In the genomic region with DNA sequence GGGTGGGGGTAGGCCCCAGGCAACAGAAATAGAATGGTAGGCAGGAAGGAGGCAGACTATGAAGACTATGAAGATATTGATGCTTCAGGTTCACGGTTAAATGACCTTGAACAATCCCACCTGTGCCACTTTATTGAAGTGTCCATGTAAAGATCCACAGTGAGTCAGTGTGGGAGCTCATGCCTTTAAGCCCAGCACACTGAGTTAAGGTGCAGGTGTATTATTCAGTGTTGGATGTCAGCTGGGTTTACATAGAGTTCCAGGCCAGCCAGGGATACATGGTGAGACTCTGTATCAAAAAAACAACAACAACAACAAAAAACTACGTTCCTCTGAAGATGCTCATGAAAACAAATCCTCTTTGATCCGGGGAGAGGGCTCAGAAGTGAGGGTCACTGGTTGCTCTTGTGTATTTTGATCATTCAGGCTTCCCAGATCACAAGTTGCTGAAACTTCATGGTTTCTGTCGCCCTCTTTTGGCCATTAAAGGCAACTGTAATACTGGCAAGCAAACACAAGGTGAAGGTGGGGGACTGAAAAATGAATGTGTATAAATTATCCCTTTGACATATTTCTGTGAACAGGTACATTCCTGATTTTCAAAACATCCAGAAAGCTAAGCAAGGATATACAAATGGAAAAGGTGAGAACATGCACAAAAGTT, we compare ENCODE assay signal across 8 mouse cellular contexts. TPM values are rescaled to one million over a fixed set of nuclear protein-coding genes. Genes with fewer than 3 reads are reported as not detected.
DNase-seq lines count a peak whose midpoint lies in the region; ATAC-seq and TF ChIP-seq lines count a peak whose summit lies in the region.

No protein-coding gene starts in this region.

- H3K9me3 ChIP-seq in forebrain, embryonic 14.5 days (replicated peaks; ENCODE audit: control insufficient read depth, low read length): no peaks in the 10 kb centered on the region
- H3K9me3 ChIP-seq in forebrain, embryonic 11.5 days (ENCODE audit: control insufficient read depth, low read length): no peaks in the 10 kb centered on the region
- no peaks in the 10 kb centered on the region for H3K9me3 ChIP-seq in midbrain, embryonic 16.5 days (replicated peaks; ENCODE audit: control insufficient read depth, low read length, poor library complexity, severe bottlenecking)

- no peak overlapping the region for H3K4me2 ChIP-seq in forebrain, embryonic 14.5 days (ENCODE audit: low read length)
- no peak overlapping the region for H3K4me2 ChIP-seq in forebrain, embryonic 11.5 days (ENCODE audit: low read depth, low read length, severe bottlenecking)
- no peak overlapping the region for H3K4me2 ChIP-seq in midbrain, embryonic 16.5 days (ENCODE audit: low read length)

- TF ChIP-seq POLR2A in bone marrow, adult 2 months (IDR thresholded peaks at IDR 0.05; ENCODE audit: borderline replicate concordance, control insufficient read depth, low read depth, low read length): no peak

- no peaks in the 10 kb centered on the region for H3K4me1 ChIP-seq in forebrain, embryonic 14.5 days (ENCODE audit: control insufficient read depth, insufficient read depth, low read length)
- no peaks in the 10 kb centered on the region for H3K4me1 ChIP-seq in forebrain, embryonic 11.5 days (replicated peaks; ENCODE audit: control insufficient read depth, insufficient read depth, low read length)
- no peaks in the 10 kb centered on the region for H3K4me1 ChIP-seq in bone marrow, adult 2 months (ENCODE audit: control insufficient read depth, insufficient read depth, low read length)
- H3K4me1 ChIP-seq in midbrain, embryonic 16.5 days (ENCODE audit: control insufficient read depth, insufficient read depth, low read length): no peaks in the 10 kb centered on the region

- DNase-seq in forebrain, embryonic 14.5 days (ENCODE audit: low spot score): peak; percentile 81
- DNase-seq in forebrain, embryonic 11.5 days (ENCODE audit: low spot score): no peak
- peak; percentile 78 for DNase-seq in 416B (ENCODE audit: low read depth)
- peak; percentile 13 for DNase-seq in fibroblast of lung, adult 2 months (ENCODE audit: low read depth)
- DNase-seq in kidney, postnatal 36 days: peak; percentile 17 to 40
- DNase-seq in urinary bladder, adult 2 months (ENCODE audit: low spot score): no peak

- no peak overlapping the region for H3K9ac ChIP-seq in forebrain, embryonic 14.5 days (ENCODE audit: low read length)
- no peak overlapping the region for H3K9ac ChIP-seq in forebrain, embryonic 11.5 days (ENCODE audit: low read length)
- H3K9ac ChIP-seq in midbrain, embryonic 16.5 days (ENCODE audit: low read depth, low read length): no peak overlapping the region

- ATAC-seq in forebrain, embryonic 14.5 days: 0 out of 2 replicates have a peak, but pooled peaks have one; percentile 15
- no peak; the same call in 1 of the 2 replicates for ATAC-seq in forebrain, embryonic 11.5 days (replicated peaks; ENCODE audit: low FRiP score)
- peak; percentile 75 for ATAC-seq in midbrain, embryonic 16.5 days

- H3K36me3 ChIP-seq in forebrain, embryonic 14.5 days (ENCODE audit: control insufficient read depth, insufficient read depth, low read length): no peaks in the 10 kb centered on the region
- no peaks in the 10 kb centered on the region for H3K36me3 ChIP-seq in forebrain, embryonic 11.5 days (ENCODE audit: control insufficient read depth, insufficient read depth, low read length)
- H3K36me3 ChIP-seq in midbrain, embryonic 16.5 days (ENCODE audit: control insufficient read depth, insufficient read depth, low read length): no peaks in the 10 kb centered on the region

- no peak overlapping the region for H3K4me3 ChIP-seq in forebrain, embryonic 14.5 days (ENCODE audit: low read depth, low read length)
- no peak overlapping the region for H3K4me3 ChIP-seq in forebrain, embryonic 11.5 days (ENCODE audit: low read depth, low read length)
- H3K4me3 ChIP-seq in bone marrow, adult 2 months (replicated peaks; ENCODE audit: control insufficient read depth, low read depth, low read length): no peak overlapping the region
- H3K4me3 ChIP-seq in midbrain, embryonic 16.5 days (ENCODE audit: low read depth, low read length): no peak overlapping the region

- 23% methylated on average over 4 of the region's 4 CpGs for WGBS in forebrain, embryonic 14.5 days
- WGBS in forebrain, embryonic 11.5 days: 25% methylated on average over 4 of the region's 4 CpGs
- 24% methylated on average over 4 of the region's 4 CpGs for WGBS in bone marrow, adult 2 months
- 21% methylated on average over 4 of the region's 4 CpGs for WGBS in midbrain, embryonic 16.5 days

- H3K27ac ChIP-seq in forebrain, embryonic 14.5 days (ENCODE audit: low read depth, low read length): no peak overlapping the region
- H3K27ac ChIP-seq in forebrain, embryonic 11.5 days (ENCODE audit: low read depth, low read length): no peak overlapping the region
- H3K27ac ChIP-seq in bone marrow, adult 2 months (ENCODE audit: control insufficient read depth, insufficient read depth, low read depth, low read length, poor library complexity): no peak overlapping the region
- no peak overlapping the region for H3K27ac ChIP-seq in midbrain, embryonic 16.5 days (ENCODE audit: low read length)

- TF ChIP-seq CTCF in bone marrow, adult 2 months (IDR thresholded peaks at IDR 0.05; ENCODE audit: control insufficient read depth, insufficient read depth, low read length): peak; percentile 52

- H3K27me3 ChIP-seq in forebrain, embryonic 14.5 days (replicated peaks; ENCODE audit: control insufficient read depth, insufficient read depth, low read length): no peaks in the 10 kb centered on the region
- H3K27me3 ChIP-seq in forebrain, embryonic 11.5 days (ENCODE audit: control insufficient read depth, insufficient read depth, low read length): no peaks in the 10 kb centered on the region
- no peaks in the 10 kb centered on the region for H3K27me3 ChIP-seq in midbrain, embryonic 16.5 days (ENCODE audit: control insufficient read depth, insufficient read depth, low read depth, low read length)

RNA-seq across cellular contexts. Expression of a gene that starts 43.9 kb away (rescaled TPM):
- polyA plus RNA-seq in forebrain, embryonic 14.5 days (2014; fragmentation: Nextera tagmentation; extraction: Ambion mirVana): not detected in 2 replicates
- polyA plus RNA-seq in forebrain, embryonic 11.5 days (2014; fragmentation: Nextera tagmentation; extraction: Ambion mirVana): not detected in 2 replicates
- polyA plus RNA-seq in bone marrow, adult 2 months (2011; ENCODE audit: insufficient read depth, insufficient read length, low replicate concordance, missing spikeins): not detected in 2 replicates
- polyA plus RNA-seq in midbrain, embryonic 16.5 days (2015; fragmentation: Nextera tagmentation; extraction: Ambion mirVana): not detected in 2 replicates
- polyA plus RNA-seq in urinary bladder, adult 2 months (2012; rRNA removed): not detected in 2 replicates

RNA-seq across cellular contexts. Expression of a gene that starts 50.0 kb away (rescaled TPM):
- polyA plus RNA-seq in forebrain, embryonic 14.5 days (2014; fragmentation: Nextera tagmentation; extraction: Ambion mirVana): not detected in 2 replicates
- polyA plus RNA-seq in forebrain, embryonic 11.5 days (2014; fragmentation: Nextera tagmentation; extraction: Ambion mirVana): not detected in 2 replicates
- not detected in 2 replicates for polyA plus RNA-seq in bone marrow, adult 2 months (2011; ENCODE audit: insufficient read depth, insufficient read length, low replicate concordance, missing spikeins)
- not detected in 2 replicates for polyA plus RNA-seq in midbrain, embryonic 16.5 days (2015; fragmentation: Nextera tagmentation; extraction: Ambion mirVana)
- polyA plus RNA-seq in urinary bladder, adult 2 months (2012; rRNA removed): not detected in 2 replicates

Comparison
In these comparisons a context has a peak if more than half of its experiments do, and no peak if none do; other contexts are left out.
1. DNase-seq: peak in forebrain, embryonic 14.5 days (single experiment), 416B (single experiment), fibroblast of lung, adult 2 months (single experiment) and kidney, postnatal 36 days (2 of 2); none in forebrain, embryonic 11.5 days (single experiment) and urinary bladder, adult 2 months (single experiment).